Mouse (Mus musculus) thymus, adult 2 months (tissue): ENCODE measurements at regions not wholly inside any gene's neighbourhood (a gene's known extent, or its start where the extent isn't known, plus 50 kb on each side); places are given as distances from the start of the nearest gene placed in this dataset.

Source experiments
- DNase-seq: peaks from one replicate; pipeline ENCODE4 v3.0.0; 2021
- H3K27ac ChIP-seq: fragments of 200-500 bp; 2 replicates; pipeline ENCODE4 v1.5.1; 2012; ENCODE audit warnings: low read length, control low read depth; ENCODE audit not compliant: control insufficient read depth, insufficient read depth
- H3K27me3 ChIP-seq: fragments of 200-500 bp; 2 replicates; pipeline ENCODE4 v1.6.1; 2012; ENCODE audit warnings: mild to moderate bottlenecking, low read length, moderate library complexity, mixed read lengths; ENCODE audit not compliant: control insufficient read depth, insufficient read depth
- H3K36me3 ChIP-seq: fragments of 200-500 bp; 2 replicates; pipeline ENCODE4 v1.6.1; 2012; ENCODE audit warnings: mild to moderate bottlenecking, low read length, moderate library complexity; ENCODE audit not compliant: control insufficient read depth, insufficient read depth
- H3K4me1 ChIP-seq: fragments of 200-500 bp; replicated peaks from 2 replicates; pipeline ENCODE4 v1.6.1; 2012; ENCODE audit warnings: low read length; ENCODE audit not compliant: control insufficient read depth, insufficient read depth
- H3K4me3 ChIP-seq: fragments of 200-500 bp; 2 replicates; pipeline ENCODE4 v1.5.1; 2012; ENCODE audit warnings: mild to moderate bottlenecking, low read length, control low read depth, moderate library complexity; ENCODE audit not compliant: control insufficient read depth, insufficient read depth
- CTCF ChIP-seq: fragments of 200-500 bp; IDR thresholded peaks from 2 replicates; pipeline ENCODE4 v1.5.1; 2012; ENCODE audit warnings: mild to moderate bottlenecking, control low read depth, low read length, moderate library complexity, borderline replicate concordance; ENCODE audit not compliant: control insufficient read depth, poor library complexity, insufficient read depth; ENCODE audit errors: extremely low read depth
- POLR2A ChIP-seq: fragments of 200-500 bp; IDR thresholded peaks from 2 replicates; pipeline ENCODE4 v1.6.1; 2012; ENCODE audit warnings: mild to moderate bottlenecking, low read length, control low read depth, moderate library complexity; ENCODE audit not compliant: control insufficient read depth, poor library complexity, insufficient read depth; ENCODE audit errors: extremely low read depth
- WGBS: fragments of 180-500 bp; shearing (Covaris S2); methylation state at CpG from one replicate; pipeline ENCODE4 v1.1.7; 2018; 5-methylcytosine and 5-hydroxymethylcytosine counted together

- no peaks in the 10 kb centered on the region for H3K27me3 ChIP-seq
- no peaks in the 10 kb centered on the region for H3K36me3 ChIP-seq
- WGBS = 85% methylated on average over 5 of the region's 5 CpGs
- TF ChIP-seq CTCF = no peak
- TF ChIP-seq POLR2A = no peak
- no peak overlapping the region for H3K4me3 ChIP-seq
- H3K4me1 ChIP-seq = no peaks in the 10 kb centered on the region
- H3K27ac ChIP-seq = no peak overlapping the region
- no peak for DNase-seq
Observed at GRCm38 (mm10) chr16:78635774-78636173, 59.3 kb upstream of the D16Ertd472e start.

- peak; percentile 72 for DNase-seq
- Histone ChIP-seq H3K4me1 (no peaks in the 10 kb centered on the region), H3K36me3 (no peaks in the 10 kb centered on the region), H3K27ac (no peak overlapping the region), H3K4me3 (no peak overlapping the region), H3K27me3 (no peaks in the 10 kb centered on the region)
- TF ChIP-seq POLR2A (no peak), CTCF (no peak)
- WGBS = 25% methylated on average over 8 of the region's 8 CpGs
Observed at GRCm38 (mm10) chr16:78635257-78635656, 58.7 kb upstream of the D16Ertd472e start.

- Histone ChIP-seq H3K4me3 (no peak overlapping the region), H3K27me3 (no peaks in the 10 kb centered on the region), H3K27ac (no peak overlapping the region), H3K4me1 (no peaks in the 10 kb centered on the region), H3K36me3 (no peaks in the 10 kb centered on the region)
- TF ChIP-seq POLR2A (no peak), CTCF (no peak)
- DNase-seq = no peak
- 90% methylated on average over 5 of the region's 5 CpGs for WGBS
Observed at GRCm38 (mm10) chr16:78631797-78632196, 55.3 kb upstream of the D16Ertd472e start.

GRCm38 (mm10) chr16:78626803-78627202 is 50.3 kb upstream of the D16Ertd472e start:
- H3K27me3 ChIP-seq = no peaks in the 10 kb centered on the region
- no peak overlapping the region for H3K27ac ChIP-seq
- no peaks in the 10 kb centered on the region for H3K4me1 ChIP-seq
- TF ChIP-seq CTCF (no peak), POLR2A (no peak)
- no peak overlapping the region for H3K4me3 ChIP-seq
- H3K36me3 ChIP-seq = no peaks in the 10 kb centered on the region
- 51% methylated on average over 2 of the region's 2 CpGs for WGBS
- DNase-seq = no peak
